Mouse (Mus musculus) cerebral cortex, adult 2 months (tissue): Measurements from ENCODE around the gene Crebl2.

Source experiments
- WGBS: fragments of 180-500 bp; shearing (Covaris S2); methylation state at CpG from one replicate; pipeline ENCODE4 v1.1.7; 2018; 5-methylcytosine and 5-hydroxymethylcytosine counted together

Crebl2 gene

GRCm38 (mm10) chr6:134872236-134872635, 42.3 kb downstream of the Crebl2 start:
- 87% methylated on average over 2 of the region's 2 CpGs for WGBS

- WGBS, result 81% methylated on average over 2 of the region's 2 CpGs
Observed at GRCm38 (mm10) chr6:134873018-134873417, 43.1 kb downstream of the Crebl2 start.

- 69% methylated on average over 6 of the region's 6 CpGs for WGBS
Observed at GRCm38 (mm10) chr6:134876795-134877194, 46.8 kb downstream of the Crebl2 start.

- 87% methylated on average over 4 of the region's 4 CpGs for WGBS
Observed at GRCm38 (mm10) chr6:134877276-134877675, 47.3 kb downstream of the Crebl2 start.

GRCm38 (mm10) chr6:134877892-134878291, 47.9 kb downstream of the Crebl2 start:
- 76% methylated on average over 1 of the region's 1 CpGs for WGBS

GRCm38 (mm10) chr6:134879556-134879955, 49.6 kb downstream of the Crebl2 start:
- WGBS, result 79% methylated on average over 5 of the region's 5 CpGs

GRCm38 (mm10) chr6:134880046-134880445, 50.1 kb downstream of the Crebl2 start:
- 49% methylated on average over 2 of the region's 2 CpGs for WGBS

- WGBS, result 78% methylated on average over 4 of the region's 4 CpGs
Observed at GRCm38 (mm10) chr6:134883661-134884060, 53.7 kb downstream of the Crebl2 start.

GRCm38 (mm10) chr6:134885515-134885914, 55.6 kb downstream of the Crebl2 start:
- WGBS, result 92% methylated on average over 2 of the region's 2 CpGs

GRCm38 (mm10) chr6:134886475-134886874, 56.5 kb downstream of the Crebl2 start:
- WGBS, result 29% methylated on average over 8 of the region's 8 CpGs

- 11% methylated on average over 5 of the region's 5 CpGs for WGBS
Observed at GRCm38 (mm10) chr6:134887008-134887407, 57.1 kb downstream of the Crebl2 start.

- WGBS, result 2% methylated on average over 10 of the region's 10 CpGs
Observed at GRCm38 (mm10) chr6:134887711-134888449, 57.9 kb downstream of the Crebl2 start.

GRCm38 (mm10) chr6:134888563-134889017, 58.6 kb downstream of the Crebl2 start:
- whole genome bisulfite sequencing, result 7% methylated on average over 4 of the region's 4 CpGs

GRCm38 (mm10) chr6:134889763-134890162, 59.8 kb downstream of the Crebl2 start:
- 97% methylated on average over 1 of the region's 1 CpGs for WGBS

- 89% methylated on average over 7 of the region's 7 CpGs for WGBS
Observed at GRCm38 (mm10) chr6:134890436-134890835, 60.5 kb downstream of the Crebl2 start.

- 38% methylated on average over 15 of the region's 15 CpGs for WGBS
Observed at GRCm38 (mm10) chr6:134896570-134897436, 66.8 kb downstream of the Crebl2 start.

GRCm38 (mm10) chr6:134897443-134898094, 67.6 kb downstream of the Crebl2 start:
- 1% methylated on average over 38 of the region's 38 CpGs for WGBS

GRCm38 (mm10) chr6:134898095-134898965, 68.4 kb downstream of the Crebl2 start, which contains the start of gene Gpr19:
Gpr19 (minus strand) TSS chr6:134898578.
- WGBS, result under 1% methylated on average over 51 of the region's 51 CpGs

- 88% methylated on average over 4 of the region's 4 CpGs for WGBS
Observed at GRCm38 (mm10) chr6:134903368-134903767, 73.4 kb downstream of the Crebl2 start.

GRCm38 (mm10) chr6:134903891-134904884, 74.2 kb downstream of the Crebl2 start:
- 83% methylated on average over 10 of the region's 10 CpGs for WGBS
